Mouse (Mus musculus): ENCODE measurements at regions not wholly inside any gene's neighbourhood (a gene's known extent, or its start where the extent isn't known, plus 50 kb on each side); places are given as distances from the start of the nearest gene placed in this dataset.

- DNase-seq (ENCODE audit: extremely low read depth) = no peak
- Histone ChIP-seq H3K27me3 (replicated peaks) (no peaks in the 10 kb centered on the region), H3K4me2 (ENCODE audit: insufficient read depth, low read depth, poor library complexity, severe bottlenecking) (no peak overlapping the region), H3K36me3 (replicated peaks in 1 of 2; ENCODE audit: control insufficient read depth in 1 of 2, insufficient read depth in 1 of 2, low read length in 1 of 2) (no peaks in the 10 kb centered on the region), H3K4me1 (ENCODE audit: control insufficient read depth in 1 of 2, insufficient read depth in 2 of 2) (no peaks in the 10 kb centered on the region), H3K4me3 (replicated peaks in 1 of 3; ENCODE audit: low read depth in 2 of 3, low read length in 2 of 3, poor library complexity in 1 of 3) (no peak overlapping the region), H3K9ac (ENCODE audit: insufficient read depth, low read depth) (no peak overlapping the region), H3K27ac (ENCODE audit: insufficient read depth, low read depth) (no peak overlapping the region), H3K79me2 (replicated peaks; ENCODE audit: control insufficient read depth, extremely low read depth, insufficient read depth, poor library complexity, severe bottlenecking) (no peaks in the 10 kb centered on the region), H3K9me3 (replicated peaks; ENCODE audit: low read length) (peaks cover 5% of the 10 kb centered on the region)
- in situ Hi-C loops (cut with MboI; ENCODE audit: low pct_ligation_motif_present, low pct_unique_long_range_greater_than_20kb, low sequenced_read_pairs) (loop anchor here (25.0 kb wide), 4 partner anchors 257 to 957 kb away; partner anchors contain the start of genes Supt20 and Trpc4), dilution Hi-C loops (cut with MboI; ENCODE audit: extremely low pct_ligation_motif_present, extremely low pct_unique_long_range_greater_than_20kb, low sequenced_read_pairs) (no loop called here)
- TF ChIP-seq TCF12 (IDR thresholded peaks at IDR 0.05; ENCODE audit: low read depth, low read length) (no peak), BHLHE40 (IDR thresholded peaks at IDR 0.05; ENCODE audit: low read depth, low read length) (no peak), HCFC1 (IDR thresholded peaks at IDR 0.05; ENCODE audit: low read depth, low read length) (no peak), MAZ (IDR thresholded peaks at IDR 0.05; ENCODE audit: low read depth, low read length) (no peak), SIN3A (IDR thresholded peaks at IDR 0.05; ENCODE audit: low read length) (no peak), RCOR1 (conservative IDR thresholded peaks at IDR 0.05; ENCODE audit: low read depth, low read length) (no peak), ETS1 (conservative IDR thresholded peaks at IDR 0.05; ENCODE audit: low read depth, low read length) (no peak), MEF2A (IDR thresholded peaks at IDR 0.05; ENCODE audit: borderline replicate concordance, low read depth, low read length) (no peak), UBTF (IDR thresholded peaks at IDR 0.05; ENCODE audit: low read depth, low read length) (no peak), EP300 (IDR thresholded peaks at IDR 0.05; ENCODE audit: low read length) (no peak), E2F4 (IDR thresholded peaks at IDR 0.05; ENCODE audit: insufficient replicate concordance, low read depth, low read length) (no peak), USF1 (IDR thresholded peaks at IDR 0.05; ENCODE audit: low read depth, low read length) (no peak), RAD21 (IDR thresholded peaks at IDR 0.05; ENCODE audit: low read depth, low read length) (no peak), TBP (conservative IDR thresholded peaks at IDR 0.05; ENCODE audit: low read depth, low read length) (no peak), ZKSCAN1 (IDR thresholded peaks at IDR 0.05; ENCODE audit: borderline replicate concordance, low read depth, low read length) (no peak), SMC3 (IDR thresholded peaks at IDR 0.05; ENCODE audit: low read depth, low read length) (no peak), MXI1 (IDR thresholded peaks at IDR 0.05; ENCODE audit: low read depth, low read length) (no peak), CHD2 (IDR thresholded peaks at IDR 0.05; ENCODE audit: low read length) (no peak)
Observed at GRCm38 (mm10) chr3:53730440-53730839, 73.3 kb upstream of the Frem2 start.

DNA sequence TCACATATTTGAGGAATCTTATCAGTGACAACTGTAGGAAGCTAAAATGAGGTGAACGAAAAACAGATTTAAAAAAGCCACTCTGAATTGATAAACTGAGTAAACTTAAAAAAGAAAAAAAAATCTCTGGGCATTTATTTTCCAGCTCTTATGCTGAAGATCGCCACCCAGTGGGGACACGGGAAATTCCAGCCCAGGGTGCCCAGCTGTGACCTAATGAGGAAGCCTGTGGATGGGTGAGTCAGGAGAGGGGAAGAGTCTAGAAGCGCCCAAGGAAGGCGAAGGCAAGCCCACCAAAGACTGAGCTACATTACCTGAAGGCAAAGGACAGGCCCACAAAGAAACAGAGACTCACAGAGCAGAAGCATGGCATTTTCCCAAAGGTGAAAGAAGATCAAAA, 72.7 kb upstream of the Frem2 start:
- Histone ChIP-seq H3K79me2 (replicated peaks; ENCODE audit: control insufficient read depth, extremely low read depth, insufficient read depth, poor library complexity, severe bottlenecking) (no peaks in the 10 kb centered on the region), H3K4me1 (ENCODE audit: control insufficient read depth in 1 of 2, insufficient read depth in 2 of 2) (no peaks in the 10 kb centered on the region), H3K27ac (ENCODE audit: insufficient read depth, low read depth) (no peak overlapping the region), H3K9me3 (replicated peaks; ENCODE audit: low read length) (peaks cover 5% of the 10 kb centered on the region), H3K4me3 (replicated peaks in 1 of 3; ENCODE audit: low read depth in 2 of 3, low read length in 2 of 3, poor library complexity in 1 of 3) (no peak overlapping the region), H3K9ac (ENCODE audit: insufficient read depth, low read depth) (no peak overlapping the region), H3K36me3 (replicated peaks in 1 of 2; ENCODE audit: control insufficient read depth in 1 of 2, insufficient read depth in 1 of 2, low read length in 1 of 2) (no peaks in the 10 kb centered on the region), H3K4me2 (ENCODE audit: insufficient read depth, low read depth, poor library complexity, severe bottlenecking) (no peak overlapping the region), H3K27me3 (replicated peaks) (no peaks in the 10 kb centered on the region)
- in situ Hi-C loops (cut with MboI; ENCODE audit: low pct_ligation_motif_present, low pct_unique_long_range_greater_than_20kb, low sequenced_read_pairs) (loop anchor here (25.0 kb wide), 4 partner anchors 257 to 957 kb away; partner anchors contain the start of genes Supt20 and Trpc4), dilution Hi-C loops (cut with MboI; ENCODE audit: extremely low pct_ligation_motif_present, extremely low pct_unique_long_range_greater_than_20kb, low sequenced_read_pairs) (no loop called here)
- TF ChIP-seq CHD2 (IDR thresholded peaks at IDR 0.05; ENCODE audit: low read length) (no peak), E2F4 (IDR thresholded peaks at IDR 0.05; ENCODE audit: insufficient replicate concordance, low read depth, low read length) (no peak), CHD1 (IDR thresholded peaks at IDR 0.05; ENCODE audit: low read depth, low read length) (no peak), POLR2A (IDR thresholded peaks at IDR 0.05; ENCODE audit: low read depth, low read length) (no peak), SMC3 (IDR thresholded peaks at IDR 0.05; ENCODE audit: low read depth, low read length) (peak; percentile 59), USF1 (IDR thresholded peaks at IDR 0.05; ENCODE audit: low read depth, low read length) (no peak), CTCF (conservative IDR thresholded peaks at IDR 0.05 in 1 of 2, IDR thresholded peaks at IDR 0.05 in 1 of 2; ENCODE audit: low read depth in 2 of 2, low read length in 2 of 2) (peak in 1 of 2 experiments; percentile 66; a peak in 2 of 4 replicates), ZNF384 (IDR thresholded peaks at IDR 0.05; ENCODE audit: low read depth, low read length) (peak; percentile 84), RAD21 (IDR thresholded peaks at IDR 0.05; ENCODE audit: low read depth, low read length) (peak; percentile 50)
- DNase-seq (ENCODE audit: extremely low read depth) = peak; percentile 47

Measured in CH12.LX (cell line).